Mouse (Mus musculus): ENCODE measurements at regions not wholly inside any gene's neighbourhood (a gene's known extent, or its start where the extent isn't known, plus 50 kb on each side); places are given as distances from the start of the nearest gene placed in this dataset.

DNA sequence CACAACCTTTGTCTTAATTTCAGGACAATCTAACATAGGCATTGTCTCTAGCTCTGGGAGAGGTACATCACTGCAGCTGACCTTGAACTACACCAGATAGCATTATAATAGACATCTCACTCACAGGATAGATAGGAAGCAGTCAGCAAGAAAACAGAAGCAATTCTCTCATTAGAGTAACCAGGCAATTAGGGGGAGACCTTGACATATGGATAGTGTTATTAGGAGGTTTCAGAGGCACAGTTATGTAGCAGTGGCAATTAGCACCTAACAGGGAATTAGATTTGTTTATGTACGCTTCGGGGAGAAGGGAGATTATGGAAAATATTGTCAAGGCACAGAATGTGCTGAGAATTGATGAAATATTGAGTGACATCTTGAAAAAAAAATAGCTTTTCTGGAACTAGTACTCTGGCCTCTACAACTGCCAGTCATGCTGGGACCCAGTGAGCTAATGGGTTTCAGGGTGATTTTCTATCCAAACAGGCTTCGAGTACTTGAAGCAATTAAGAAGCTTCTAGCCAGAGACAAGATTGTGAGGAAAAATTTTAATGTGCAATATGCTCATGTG is 216.8 kb upstream of the Aco1 start:
- 84% methylated on average over 3 of the region's 3 CpGs for WGBS
- DNase-seq (ENCODE audit: low read depth, low spot score) = no peak

DNA sequence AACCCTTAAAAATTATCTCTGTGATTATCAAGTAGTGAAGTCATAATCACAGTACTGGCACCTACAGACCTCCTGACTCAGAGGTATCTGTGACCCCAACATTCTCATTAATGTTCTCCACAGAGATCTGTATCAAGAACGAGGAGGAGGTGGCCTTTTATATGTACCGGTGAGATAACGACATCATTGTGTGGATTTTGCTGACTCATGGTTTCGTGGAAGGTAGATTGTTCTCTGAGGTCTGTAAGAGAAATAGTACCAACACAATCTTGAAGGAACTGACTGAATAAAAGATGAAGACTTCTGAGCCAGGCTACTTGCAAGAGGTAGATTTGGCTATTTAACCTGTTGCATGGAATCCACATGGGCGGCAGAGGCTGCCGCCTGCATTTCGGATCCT is 216.3 kb upstream of the Aco1 start:
- 90% methylated on average over 7 of the region's 7 CpGs for WGBS

DNA sequence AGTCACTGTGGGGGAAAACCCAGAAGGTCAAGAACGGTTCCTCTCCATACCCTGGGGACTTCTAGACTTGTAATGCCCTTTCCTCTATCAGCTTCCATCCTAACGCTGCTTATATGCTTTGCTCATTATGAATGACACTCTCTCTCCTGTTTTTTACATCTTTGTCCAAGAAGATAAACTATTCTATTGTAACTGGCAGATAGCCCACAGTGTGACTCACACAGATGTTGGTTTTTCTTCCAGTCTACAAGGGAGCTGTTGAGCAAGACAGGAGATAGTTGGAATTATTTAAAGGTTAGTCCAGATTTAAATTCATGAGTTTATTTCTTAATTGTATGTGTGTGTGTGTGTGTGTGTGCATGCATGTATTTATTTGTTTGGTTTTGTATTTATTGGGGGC is 214.4 kb upstream of the Aco1 start:
- 67% methylated on average over 2 of the region's 2 CpGs for WGBS
- no peak for DNase-seq (ENCODE audit: low read depth, low spot score)

More for the DNA sequence above, 216.3 kb upstream of the Aco1 start:
- DNase-seq (ENCODE audit: low read depth, low spot score) = no peak

DNA sequence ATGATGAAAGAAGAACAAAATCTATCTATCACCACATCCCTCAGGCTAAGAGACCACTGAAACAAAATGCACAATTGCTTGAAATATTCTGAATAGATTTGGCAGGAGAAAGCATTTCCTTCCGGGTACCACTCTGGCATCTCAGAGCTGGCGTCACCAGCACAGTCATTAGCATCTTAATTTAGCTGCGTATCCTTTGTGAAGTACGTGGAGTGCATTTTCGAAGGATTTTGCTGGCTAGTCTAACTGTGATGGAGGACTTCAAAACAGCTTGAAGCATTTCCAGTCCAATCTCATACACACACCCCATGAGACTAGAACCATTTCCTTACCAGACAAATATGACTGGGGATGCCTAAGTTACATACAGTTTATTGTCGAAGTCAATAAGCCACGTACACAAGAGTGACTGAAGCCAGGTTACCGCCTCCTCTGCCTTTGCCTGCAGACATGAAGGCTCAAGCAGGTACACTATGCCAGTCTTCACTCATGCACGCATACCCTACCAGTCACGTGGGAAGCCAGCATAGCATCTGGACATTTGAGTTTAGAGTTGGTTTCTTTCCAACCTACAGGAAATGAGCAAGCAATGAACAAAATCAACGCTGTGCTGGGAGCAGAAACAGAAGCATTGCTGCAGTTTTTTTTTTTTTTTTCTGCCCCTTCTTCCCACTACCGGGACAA is 208.7 kb upstream of the Aco1 start:
- no peak for DNase-seq (ENCODE audit: low read depth, low spot score)
- 84% methylated on average over 12 of the region's 12 CpGs for WGBS

DNA sequence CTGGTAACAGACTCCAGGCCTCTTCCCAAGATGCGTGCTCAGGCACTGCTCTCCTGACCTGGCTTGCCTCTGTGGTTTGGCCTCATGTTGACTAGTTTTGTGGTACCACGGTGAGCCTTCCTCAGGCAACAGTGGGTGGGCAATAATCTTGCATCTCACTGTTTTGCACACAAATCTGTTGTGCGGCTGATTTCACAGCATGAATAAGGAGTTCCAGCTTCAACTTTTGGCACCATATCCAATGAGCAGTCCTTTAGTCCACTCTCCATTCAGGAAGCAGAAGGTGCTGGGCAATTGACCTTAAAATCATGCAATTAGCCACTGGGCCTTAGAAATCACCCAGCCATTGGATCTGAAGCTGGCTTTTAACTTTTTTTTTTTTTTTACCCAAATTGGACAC is 184.2 kb upstream of the Aco1 start:
- no peak for DNase-seq (ENCODE audit: low read depth, low spot score)
- WGBS = 83% methylated on average over 3 of the region's 3 CpGs

DNA sequence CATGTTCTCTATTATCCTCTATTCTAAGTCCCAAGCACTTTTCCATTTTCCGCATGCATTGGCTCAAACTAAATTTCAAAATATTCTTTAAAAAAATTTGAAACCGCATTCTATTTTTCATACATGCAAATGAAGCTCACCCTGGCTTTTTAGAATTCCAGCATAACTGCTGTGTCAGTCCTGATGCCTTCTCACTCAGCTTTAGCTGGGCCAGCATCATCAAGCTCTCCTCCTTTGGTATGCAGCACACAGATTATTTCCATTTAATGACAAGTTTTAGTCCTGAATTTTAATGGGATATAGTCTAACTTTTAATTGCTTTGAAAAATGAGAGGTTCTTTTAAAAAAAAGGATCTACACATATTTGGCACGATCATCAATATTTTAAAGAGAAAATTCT is 174.9 kb upstream of the Aco1 start:
- 89% methylated on average over 3 of the region's 3 CpGs for WGBS
- DNase-seq (ENCODE audit: low read depth, low spot score) = no peak

DNA sequence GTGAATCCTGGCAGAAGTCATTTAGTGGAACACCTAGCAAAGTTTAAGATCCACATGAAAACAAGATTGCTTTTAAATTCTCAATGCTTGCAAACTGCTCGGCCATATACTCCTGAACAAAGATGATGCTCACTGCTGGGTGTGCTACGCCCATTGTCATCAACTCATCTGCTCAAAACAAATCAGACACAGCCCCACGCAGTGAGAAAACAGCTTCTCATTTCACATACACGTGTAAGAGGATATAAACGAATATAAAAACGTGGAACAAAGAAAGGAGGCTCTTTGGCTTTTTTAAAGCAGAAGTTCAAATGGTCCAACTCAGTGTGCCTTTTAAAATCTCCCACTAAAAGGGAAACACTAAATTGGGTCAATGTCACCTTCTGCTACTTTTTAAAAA is 151.5 kb upstream of the Aco1 start:
- 58% methylated on average over 6 of the region's 6 CpGs for WGBS
- no peak for DNase-seq (ENCODE audit: low read depth, low spot score)

DNA sequence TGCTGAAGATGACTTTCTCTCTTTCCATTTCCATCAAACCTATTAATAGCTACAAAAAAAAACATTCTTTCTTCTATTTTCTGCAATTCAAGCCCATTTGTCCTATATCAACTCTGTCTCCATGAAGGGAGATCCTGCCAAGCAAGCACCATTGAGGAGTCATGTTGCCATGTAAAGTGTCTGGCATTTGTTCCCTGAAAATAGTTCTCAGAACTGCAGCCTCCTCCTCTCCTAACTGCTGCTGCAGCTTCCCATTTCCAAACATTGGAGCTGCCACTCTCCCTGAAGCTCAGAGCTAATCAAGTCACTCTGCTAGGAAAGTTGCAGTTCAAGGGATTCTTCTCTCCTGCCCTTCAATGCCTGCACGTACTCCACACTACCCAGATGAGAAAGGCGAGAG is 151.0 kb upstream of the Aco1 start:
- no peak for DNase-seq (ENCODE audit: low read depth, low spot score)
- 84% methylated on average over 2 of the region's 2 CpGs for WGBS

DNA sequence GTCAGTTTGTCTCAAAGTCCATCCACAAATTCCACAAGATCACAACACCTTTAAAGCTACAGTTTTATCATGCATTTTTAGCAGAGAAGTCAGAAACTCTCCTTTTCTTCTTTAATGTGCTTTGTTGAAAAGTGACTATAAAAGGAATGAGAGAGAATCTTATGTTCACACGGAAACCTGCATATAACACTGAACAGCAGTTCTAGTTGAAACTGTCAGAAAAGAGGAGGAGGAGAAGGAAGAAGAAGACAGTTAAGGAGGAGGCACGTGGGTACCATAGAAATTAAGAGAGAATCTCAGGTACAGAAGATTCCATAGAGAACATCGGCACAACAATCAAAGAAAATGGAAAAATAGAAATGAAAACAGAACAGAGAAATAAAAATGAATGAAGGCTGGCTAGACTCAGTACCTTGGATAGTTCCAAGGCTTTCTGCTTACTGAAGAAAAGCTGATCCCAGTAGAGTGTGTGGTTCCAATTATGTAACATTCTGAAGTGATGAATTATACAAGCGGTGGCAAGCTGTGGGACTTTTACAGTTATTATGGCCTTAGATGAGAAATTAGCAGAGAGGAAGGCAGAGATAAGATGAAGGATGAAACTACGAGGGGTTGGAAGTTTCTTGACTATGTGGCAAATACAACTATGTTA is 144.0 kb upstream of the Aco1 start:
- DNase-seq (ENCODE audit: low read depth, low spot score) = no peak
- 67% methylated on average over 5 of the region's 5 CpGs for whole genome bisulfite sequencing

DNA sequence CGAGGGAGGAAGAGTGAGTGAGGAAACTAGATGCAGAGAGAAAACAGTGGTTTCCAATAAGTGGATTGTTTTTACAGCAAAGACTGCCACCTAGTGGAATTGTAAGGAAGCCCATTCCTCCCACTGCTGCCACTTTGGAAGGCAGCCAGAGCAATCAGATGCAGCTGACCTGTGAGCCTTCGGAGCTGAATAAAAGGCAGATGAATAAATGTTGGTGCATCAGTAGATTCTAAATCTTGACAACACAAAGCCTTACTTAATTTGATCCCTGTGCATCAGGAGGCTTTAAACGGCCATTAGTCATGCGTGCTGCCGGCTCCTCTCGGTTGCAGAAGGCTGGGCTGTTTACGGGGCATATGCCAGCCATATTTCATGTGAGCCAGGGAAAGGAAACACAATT is 128.2 kb upstream of the Aco1 start:
- peak; percentile 3 for DNase-seq (ENCODE audit: low read depth, low spot score)
- WGBS = 51% methylated on average over 7 of the region's 7 CpGs

DNA sequence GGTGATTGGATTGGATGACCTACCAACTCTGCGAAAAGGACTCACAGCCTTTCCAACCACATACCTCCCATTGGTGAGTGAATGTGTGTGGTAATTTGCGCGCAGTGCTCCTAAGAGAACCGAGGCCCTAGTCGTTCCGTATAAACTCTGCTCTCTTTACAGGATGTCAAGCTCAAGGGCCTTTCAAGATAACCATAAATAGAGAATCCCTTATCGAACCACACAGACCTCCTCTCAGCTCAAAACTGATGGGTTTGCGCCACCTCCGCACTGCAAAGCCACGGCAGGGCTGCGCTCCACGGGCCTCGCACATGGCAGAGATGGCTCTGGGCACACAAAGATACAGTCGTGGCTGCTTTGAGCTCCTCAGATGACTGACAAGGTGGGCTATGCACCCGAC is 126.0 kb upstream of the Aco1 start:
- DNase-seq (ENCODE audit: low read depth, low spot score) = no peak
- 82% methylated on average over 15 of the region's 15 CpGs for WGBS

DNA sequence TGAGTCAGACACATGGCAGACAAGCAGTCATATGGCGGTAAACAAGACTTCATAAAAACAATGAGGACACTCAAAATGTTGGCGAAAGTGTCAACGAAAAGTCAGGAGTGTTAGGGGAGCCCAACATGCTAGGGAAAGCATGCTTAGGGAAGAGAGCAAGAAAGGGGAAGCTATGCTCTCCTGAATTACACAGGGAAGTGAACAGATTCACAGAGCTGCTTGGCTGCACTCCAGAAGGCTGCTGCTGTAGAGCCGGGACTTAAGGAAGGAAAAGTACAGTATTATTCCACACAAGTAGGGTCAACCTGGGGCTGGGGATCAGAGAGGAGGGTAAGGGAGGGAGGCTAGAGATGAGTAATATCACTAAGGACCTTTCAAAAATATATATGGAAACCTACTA is 124.7 kb upstream of the Aco1 start:
- DNase-seq (ENCODE audit: low read depth, low spot score) = no peak
- WGBS = 63% methylated on average over 4 of the region's 4 CpGs

DNA sequence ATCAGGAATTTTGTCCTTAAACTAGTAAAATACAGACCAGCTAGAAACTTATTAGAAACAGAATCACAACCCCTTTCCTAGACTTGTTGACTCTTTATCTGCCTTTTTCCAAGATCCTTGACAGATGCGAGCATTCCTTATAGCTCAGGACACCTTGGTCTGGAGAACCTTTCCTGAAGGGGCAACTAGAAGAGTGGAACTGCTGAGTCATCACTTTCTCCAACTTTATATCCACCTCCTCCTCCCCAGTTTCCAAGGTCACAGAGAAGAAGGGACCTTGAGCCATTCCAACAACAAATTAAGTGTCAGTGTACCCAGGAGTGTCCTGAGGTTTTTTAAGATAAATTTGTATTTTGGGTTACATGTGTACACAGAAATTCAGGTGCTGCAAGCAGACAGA is 111.5 kb upstream of the Aco1 start:
- WGBS = 90% methylated on average over 1 of the region's 1 CpGs
- no peak for DNase-seq (ENCODE audit: low read depth, low spot score)

DNA sequence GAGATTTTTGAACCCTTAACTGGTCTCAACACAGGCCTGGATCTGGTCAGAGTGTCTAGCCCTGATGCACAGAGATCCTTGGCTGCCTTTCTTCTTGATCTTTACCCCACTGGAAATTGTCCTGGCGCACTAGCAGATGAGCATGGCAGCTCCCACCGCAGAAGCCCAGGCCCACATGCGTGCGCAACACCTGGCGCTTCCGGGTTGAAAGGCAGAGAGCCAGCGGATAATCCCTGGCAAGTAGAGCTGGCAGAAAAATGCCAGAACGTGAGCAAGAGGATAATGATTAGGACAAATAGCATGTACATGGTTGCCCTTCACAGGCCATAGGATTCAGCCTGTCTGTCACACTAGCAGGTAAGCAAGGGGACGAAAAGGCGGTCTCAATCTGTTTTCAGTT is 95.0 kb upstream of the Aco1 start:
- WGBS = 95% methylated on average over 10 of the region's 10 CpGs
- no peak for DNase-seq (ENCODE audit: low read depth, low spot score)

DNA sequence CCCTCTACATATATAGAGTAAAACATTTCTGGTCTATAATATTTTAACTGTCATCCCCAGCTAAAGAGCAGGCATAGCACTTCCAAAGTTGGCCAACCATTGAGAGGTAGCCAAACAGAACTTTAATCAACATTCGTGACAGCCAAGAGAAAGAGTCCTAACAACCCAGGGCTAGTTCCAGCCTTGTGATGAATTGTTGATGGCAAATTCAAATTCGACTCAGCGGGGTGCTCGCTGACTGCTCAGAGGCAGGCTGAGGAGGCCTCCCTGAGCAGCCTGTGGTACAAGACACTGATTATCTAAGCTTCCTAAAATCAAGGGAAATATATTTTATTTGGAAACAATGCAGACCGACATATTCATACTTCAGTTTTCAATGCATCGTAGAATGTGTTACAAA is 93.8 kb upstream of the Aco1 start:
- 75% methylated on average over 6 of the region's 6 CpGs for WGBS
- no peak for DNase-seq (ENCODE audit: low read depth, low spot score)

DNA sequence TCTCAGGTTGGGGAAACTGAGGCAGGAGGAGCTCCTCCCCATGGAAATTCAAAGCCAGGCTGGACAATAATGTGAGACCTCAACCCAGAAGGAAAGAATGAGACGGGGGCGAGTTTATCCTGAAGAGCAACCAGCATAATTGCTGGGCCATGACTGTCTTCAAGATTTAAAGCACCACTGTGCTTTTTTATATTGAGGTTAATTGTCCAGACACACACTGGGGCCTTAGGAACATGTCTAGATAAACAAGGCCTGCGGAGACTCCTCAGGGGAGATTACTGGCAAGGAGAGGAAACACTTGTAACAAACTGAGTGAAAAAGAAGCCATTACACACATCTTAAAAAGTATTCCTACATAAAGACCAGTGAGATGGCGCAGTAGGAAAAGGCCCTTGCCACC is 91.0 kb upstream of the Aco1 start:
- DNase-seq (ENCODE audit: low read depth, low spot score) = no peak
- 68% methylated on average over 4 of the region's 4 CpGs for WGBS

DNA sequence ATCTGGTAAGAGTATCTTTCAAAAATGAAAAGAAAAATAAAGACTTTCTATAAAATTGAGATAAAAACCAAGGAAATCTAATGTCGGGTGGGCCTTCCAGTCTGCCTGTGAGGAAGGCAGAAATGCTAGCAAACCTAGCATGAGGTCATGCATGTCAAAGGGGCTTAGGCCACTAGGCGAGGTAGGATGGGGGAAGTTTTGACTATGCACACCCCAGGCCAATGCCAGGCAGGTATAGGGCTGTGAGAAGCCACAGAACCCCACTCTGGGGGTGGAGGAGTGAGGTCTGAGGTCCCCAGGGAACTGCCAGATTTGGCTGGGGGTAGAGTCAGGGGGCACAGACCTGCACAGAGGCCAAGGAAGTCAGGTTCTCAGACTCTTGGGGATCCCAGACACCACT is 89.5 kb upstream of the Aco1 start:
- 74% methylated on average over 2 of the region's 2 CpGs for WGBS
- DNase-seq (ENCODE audit: low read depth, low spot score) = no peak

DNA sequence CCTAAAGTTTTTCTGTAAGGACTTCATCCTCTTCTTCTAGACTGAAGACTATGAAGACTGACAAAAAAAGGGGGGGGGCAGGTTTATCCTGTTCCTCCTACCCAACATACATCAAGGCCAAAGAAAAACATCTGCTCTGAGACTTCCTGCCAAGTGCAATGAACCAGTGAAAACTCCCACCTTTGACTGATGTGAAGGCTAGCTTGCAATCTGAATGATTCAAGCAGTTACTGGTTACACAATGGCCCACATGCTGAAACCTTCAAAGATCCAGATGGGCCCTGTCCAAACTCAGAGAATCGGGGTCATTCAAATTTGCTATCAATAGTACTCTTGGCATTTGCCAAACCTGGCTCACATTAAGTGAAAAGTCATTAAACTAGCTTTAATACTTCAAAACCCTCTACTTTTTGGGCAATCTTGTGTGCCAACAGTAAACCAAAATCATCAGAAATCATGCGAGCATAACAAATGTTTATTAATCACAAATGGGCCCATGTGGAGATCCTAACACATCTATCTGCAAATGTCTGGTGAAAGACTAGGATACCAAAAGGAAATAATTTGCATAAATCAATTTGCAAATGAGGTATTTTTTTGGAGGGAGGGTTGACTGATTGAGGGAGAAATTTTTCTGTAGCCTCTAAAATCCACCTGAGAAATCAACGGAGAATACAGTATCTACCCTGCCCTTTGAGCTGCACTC is 79.0 kb upstream of the Aco1 start:
- no peak for DNase-seq (ENCODE audit: low read depth, low spot score)
- WGBS = 78% methylated on average over 3 of the region's 3 CpGs

DNA sequence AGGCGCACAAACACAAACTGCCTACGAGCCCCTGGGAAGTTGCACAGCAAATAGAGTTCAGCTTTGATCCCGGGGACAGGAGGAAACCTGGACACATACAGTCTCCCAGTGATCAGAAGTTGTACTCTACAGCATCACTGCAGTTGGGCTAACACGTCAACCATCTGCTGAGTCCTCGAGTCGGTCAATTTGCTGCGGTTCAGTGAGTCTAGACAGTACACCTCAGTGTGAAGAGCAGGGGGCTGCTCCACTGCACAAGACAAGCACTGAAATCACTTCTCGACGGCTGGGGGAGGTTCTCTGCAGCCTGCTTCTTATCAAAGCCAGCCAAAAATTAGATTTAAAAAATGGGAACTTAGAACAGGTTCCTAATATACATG is 78.4 kb upstream of the Aco1 start:
- WGBS = 82% methylated on average over 9 of the region's 9 CpGs
- DNase-seq (ENCODE audit: low read depth, low spot score) = no peak

DNA sequence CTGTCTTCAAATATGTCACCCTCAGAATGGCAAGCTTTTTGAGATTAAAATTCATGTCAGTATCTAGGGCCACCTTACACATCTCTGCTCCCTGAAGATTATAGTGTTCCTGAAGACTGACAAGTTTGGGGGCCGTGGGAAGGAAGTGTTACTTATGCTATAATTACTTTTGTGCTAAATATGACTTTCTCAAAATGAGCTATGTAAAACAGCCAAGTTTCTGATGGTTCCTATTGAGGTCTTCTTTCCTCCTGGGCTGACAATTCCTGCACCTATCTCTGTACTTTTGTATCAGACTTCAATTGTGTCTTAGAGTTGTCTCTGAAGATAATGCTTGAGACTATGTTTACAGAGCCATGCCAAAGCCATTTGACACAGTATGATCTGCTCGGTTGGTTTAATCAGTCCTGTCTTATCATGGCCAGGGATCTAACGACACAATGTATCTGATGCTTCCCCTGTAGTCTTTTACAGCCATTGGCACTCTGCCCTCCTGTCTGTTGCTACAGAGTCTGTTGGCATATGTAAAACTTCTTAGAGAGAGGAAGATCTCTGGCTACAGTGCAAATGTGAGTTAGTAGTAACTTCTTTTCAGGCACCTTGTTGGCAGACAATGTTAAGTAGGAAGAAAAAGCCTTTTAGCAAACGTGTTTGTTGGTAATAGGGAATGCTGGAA is 71.8 kb upstream of the Aco1 start:
- WGBS = 31% methylated on average over 4 of the region's 4 CpGs
- DNase-seq (ENCODE audit: low read depth, low spot score) = no peak

Measured in large intestine, adult 2 months (tissue).